Comparison of ENCODE assay signal across 9 mouse cellular contexts in genomic region chr9:65692959-65693603, GRCm38 (mm10). TPM values are rescaled to one million over a fixed set of nuclear protein-coding genes. Genes with fewer than 3 reads are reported as not detected.
DNase-seq lines count a peak whose midpoint lies in the region; ATAC-seq and TF ChIP-seq lines count a peak whose summit lies in the region.
"Had no signal": no experiment of that assay in that cellular context is flagged by ENCODE, and none has a peak within 500 bp of the region (broad histone marks: within the 10 kb centered on the region; RNA-seq: fewer than 3 reads in every experiment).

No protein-coding gene starts in this region.

- H3K9me3 ChIP-seq in hindbrain, embryonic 14.5 days (ENCODE audit: control insufficient read depth, low read length) = no peaks in the 10 kb centered on the region

- ATAC-seq in hindbrain, embryonic 14.5 days (ENCODE audit: low FRiP score) = no peak
- ATAC-seq in monocyte, adult 5-6 weeks (replicated peaks; ENCODE audit: insufficient number of reproducible peaks, low FRiP score, low TSS enrichment, poor library complexity, severe bottlenecking) = peak; percentile 81

- no peak for TF ChIP-seq POLR2A in brain, embryonic 14.5 days (IDR thresholded peaks at IDR 0.05; ENCODE audit: borderline replicate concordance, extremely low read depth, insufficient read depth, insufficient read length, poor library complexity, severe bottlenecking)
- TF ChIP-seq POLR2A in thymus, adult 2 months (IDR thresholded peaks at IDR 0.05; ENCODE audit: control insufficient read depth, extremely low read depth, insufficient read depth, low read length, poor library complexity) = no peak

- no peak for DNase-seq in layer of hippocampus, adult 2 months (ENCODE audit: low spot score in 2 of 2)
- DNase-seq in layer of hippocampus, postnatal 14 days (ENCODE audit: low spot score in 2 of 2) = no peak
- DNase-seq in brain, embryonic 14.5 days (ENCODE audit: low read depth) = peak; percentile 57
- DNase-seq in hindbrain, embryonic 14.5 days (ENCODE audit: low spot score) = no peak
- no peak for DNase-seq in right cerebral cortex, postnatal 14 days
- DNase-seq in thymus, adult 2 months = no peak
- DNase-seq in ovary, postnatal 36 days (ENCODE audit: low spot score) = no peak
- DNase-seq: thymus, postnatal 14 days had no signal

- no peak overlapping the region for H3K4me2 ChIP-seq in hindbrain, embryonic 14.5 days (replicated peaks)

- TF ChIP-seq CTCF in layer of hippocampus, adult 2 months (conservative IDR thresholded peaks at IDR 0.05) = no peak
- no peak for TF ChIP-seq CTCF in brain, embryonic 14.5 days (IDR thresholded peaks at IDR 0.05; ENCODE audit: borderline replicate concordance, extremely low read depth, insufficient read depth, insufficient read length)
- no peak for TF ChIP-seq CTCF in thymus, adult 2 months (IDR thresholded peaks at IDR 0.05; ENCODE audit: borderline replicate concordance, control insufficient read depth, extremely low read depth, insufficient read depth, low read length, poor library complexity)

- H3K9ac ChIP-seq in hindbrain, embryonic 14.5 days = no peak overlapping the region

- H3K27me3 ChIP-seq in hindbrain, embryonic 14.5 days (ENCODE audit: control insufficient read depth, insufficient read depth, low read length) = no peaks in the 10 kb centered on the region
- H3K27me3 ChIP-seq in thymus, adult 2 months (ENCODE audit: control insufficient read depth, insufficient read depth, low read length) = no peaks in the 10 kb centered on the region

- peaks cover 86% of the 10 kb centered on the region for H3K36me3 ChIP-seq in hindbrain, embryonic 14.5 days (replicated peaks; ENCODE audit: control insufficient read depth, insufficient read depth)
- H3K36me3 ChIP-seq in thymus, adult 2 months (ENCODE audit: control insufficient read depth, insufficient read depth, low read length) = peaks cover 9% of the 10 kb centered on the region

- H3K4me3 ChIP-seq in layer of hippocampus, adult 2 months = no peak overlapping the region
- H3K4me3 ChIP-seq in hindbrain, embryonic 14.5 days (replicated peaks; ENCODE audit: low read length) = no peak overlapping the region
- no peak overlapping the region for H3K4me3 ChIP-seq in thymus, adult 2 months (ENCODE audit: control insufficient read depth, insufficient read depth, low read length)

- H3K27ac ChIP-seq in layer of hippocampus, adult 2 months = peak overlapping the region; percentile 77
- peak overlapping the region; percentile 36; the same call in 1 of the 2 replicates for H3K27ac ChIP-seq in hindbrain, embryonic 14.5 days
- no peak overlapping the region for H3K27ac ChIP-seq in thymus, adult 2 months (ENCODE audit: control insufficient read depth, insufficient read depth, low read length)

- WGBS in hindbrain, embryonic 14.5 days = 36% methylated on average over 5 of the region's 5 CpGs
- 58% methylated on average over 5 of the region's 5 CpGs for WGBS in thymus, adult 2 months

- peaks cover 9% of the 10 kb centered on the region; the same call in 1 of the 2 replicates for H3K4me1 ChIP-seq in hindbrain, embryonic 14.5 days (replicated peaks; ENCODE audit: control insufficient read depth, insufficient read depth, low read length)
- no peaks in the 10 kb centered on the region for H3K4me1 ChIP-seq in thymus, adult 2 months (replicated peaks; ENCODE audit: control insufficient read depth, insufficient read depth, low read length)

RNA-seq across cellular contexts. Expression of gene Oaz2, which starts 25.3 kb away (rescaled TPM):
- total RNA-seq in layer of hippocampus, adult 2 months (2021) = 100 to 1,000 TPM; 199 to 204 TPM
- total RNA-seq in layer of hippocampus, postnatal 14 days (2021) = 100 to 1,000 TPM; 213 to 221 TPM
- 216 and 247 TPM in 2 replicates for polyA plus RNA-seq in brain, embryonic 14.5 days (2012; rRNA removed)
- 280 and 287 TPM in 2 replicates for polyA plus RNA-seq in hindbrain, embryonic 14.5 days (2014; fragmentation: Nextera tagmentation; extraction: Ambion mirVana)
- 72.0 to 107 TPM (median 78.2 TPM) in 3 replicates for total RNA-seq in monocyte, adult 5-6 weeks (2017)
- polyA plus RNA-seq in thymus, adult 2 months (2012; rRNA removed) = 58.6 and 68.1 TPM in 2 replicates
